ENCODE assay signal across 8 mouse cellular contexts in the genomic region with DNA sequence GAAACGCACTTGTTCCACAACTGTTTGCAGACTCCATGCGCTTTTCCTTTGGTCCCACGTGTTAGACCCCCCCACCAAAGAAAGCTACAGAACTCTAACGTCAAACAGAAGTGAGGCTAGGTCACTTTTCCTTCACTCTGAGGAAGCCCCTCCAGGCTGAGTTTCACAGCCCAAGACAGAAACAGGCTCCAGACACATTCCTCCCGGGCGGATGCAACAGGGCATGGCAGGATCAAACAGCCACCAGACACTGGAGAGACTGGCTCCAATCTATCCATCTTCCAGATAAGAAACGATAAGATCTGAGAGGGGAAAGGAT.
DNase-seq lines count a peak whose midpoint lies in the region; ATAC-seq lines count a peak whose summit lies in the region.

No protein-coding gene starts in this region.

- peak overlapping the region; percentile 77 for H3K4me2 ChIP-seq in hindbrain, embryonic 16.5 days (ENCODE audit: low read length)

- DNase-seq in cerebellum, adult 11 months = peak; percentile 11
- DNase-seq in NIH3T3 (ENCODE audit: low read depth) = peak; percentile 67
- DNase-seq in forebrain, embryonic 10.5 days (ENCODE audit: extremely low spot score, low spot score) = peak; percentile 68
- DNase-seq in lung, postnatal 36 days = peak; percentile 31
- DNase-seq in thymus, postnatal 10 days (ENCODE audit: low spot score in 2 of 2) = no peak
- DNase-seq in thymus, postnatal 0 days (ENCODE audit: low spot score) = no peak

- H3K36me3 ChIP-seq in forebrain, embryonic 10.5 days (replicated peaks) = no peaks in the 10 kb centered on the region
- no peaks in the 10 kb centered on the region for H3K36me3 ChIP-seq in hindbrain, embryonic 16.5 days (ENCODE audit: control insufficient read depth, insufficient read depth, low read length)

- peaks cover 9% of the 10 kb centered on the region; the same call in 1 of the 2 replicates for H3K27me3 ChIP-seq in forebrain, embryonic 10.5 days (ENCODE audit: poor library complexity, severe bottlenecking)
- no peaks in the 10 kb centered on the region for H3K27me3 ChIP-seq in hindbrain, embryonic 16.5 days (replicated peaks; ENCODE audit: control insufficient read depth, insufficient read depth, low read length)

- no peak for ATAC-seq in cerebellum, adult (ENCODE audit: insufficient number of reproducible peaks, low FRiP score, low TSS enrichment)
- no peak; the same call in 1 of the 2 replicates for ATAC-seq in hindbrain, embryonic 16.5 days

- H3K9me3 ChIP-seq in forebrain, embryonic 10.5 days = no peaks in the 10 kb centered on the region
- no peaks in the 10 kb centered on the region for H3K9me3 ChIP-seq in hindbrain, embryonic 16.5 days (ENCODE audit: control insufficient read depth, low read length)

- peak overlapping the region; percentile 56 for H3K4me3 ChIP-seq in forebrain, embryonic 10.5 days
- no peak overlapping the region; the same call in 1 of the 2 replicates for H3K4me3 ChIP-seq in hindbrain, embryonic 16.5 days (ENCODE audit: low read length)

- peak overlapping the region; percentile 98 for H3K27ac ChIP-seq in forebrain, embryonic 10.5 days
- peak overlapping the region; percentile 89 for H3K27ac ChIP-seq in hindbrain, embryonic 16.5 days (ENCODE audit: low read depth, low read length)

- peaks cover 99% of the 10 kb centered on the region for H3K4me1 ChIP-seq in forebrain, embryonic 10.5 days
- peaks cover 34% of the 10 kb centered on the region for H3K4me1 ChIP-seq in hindbrain, embryonic 16.5 days (ENCODE audit: control insufficient read depth, insufficient read depth, low read depth, low read length)

- WGBS in forebrain, embryonic 10.5 days = under 1% methylated on average over 7 of the region's 7 CpGs
- 2% methylated on average over 7 of the region's 7 CpGs for WGBS in hindbrain, embryonic 16.5 days

- peak overlapping the region; percentile 49; the same call in 1 of the 2 replicates for H3K9ac ChIP-seq in hindbrain, embryonic 16.5 days (ENCODE audit: low read depth, low read length)

Comparison
In these comparisons a context has a peak if more than half of its experiments do, and no peak if none do; other contexts are left out.
1. DNase-seq: peak in cerebellum, adult 11 months (single experiment), NIH3T3 (single experiment), forebrain, embryonic 10.5 days (single experiment) and lung, postnatal 36 days (single experiment); none in thymus, postnatal 10 days (0 of 2) and thymus, postnatal 0 days (single experiment).